Mouse (Mus musculus) forebrain, postnatal 0 days (tissue): ENCODE measurements at regions not wholly inside any gene's neighbourhood (a gene's known extent, or its start where the extent isn't known, plus 50 kb on each side); places are given as distances from the start of the nearest gene placed in this dataset.

ENCODE experiments used
- ATAC-seq: fragments of 200-750 bp; cut with Nextera tagmentation; 2 replicates; pipeline ENCODE4 v1.8.0; 2017; ENCODE audit warnings: mild to moderate bottlenecking, moderate library complexity
- DNase-seq: peaks from one replicate; pipeline ENCODE4 v3.0.0-alpha.2; 2015
- H3K27ac ChIP-seq: fragments of 300-500 bp; sonication (generic); 2 replicates; pipeline ENCODE4 v1.5.1; 2014; ENCODE audit warnings: low read depth, mild to moderate bottlenecking, antibody characterized with exemption, low read length, moderate library complexity, mixed read lengths
- H3K27me3 ChIP-seq: fragments of 300-500 bp; sonication (generic); 2 replicates; pipeline ENCODE4 v1.6.1; 2014; ENCODE audit warnings: mild to moderate bottlenecking, low read length, mixed read lengths; ENCODE audit not compliant: insufficient read depth
- H3K36me3 ChIP-seq: fragments of 300-500 bp; sonication (generic); 2 replicates; pipeline ENCODE4 v1.6.1; 2014; ENCODE audit warnings: mild to moderate bottlenecking, moderate library complexity; ENCODE audit not compliant: insufficient read depth
- H3K4me1 ChIP-seq: fragments of 300-500 bp; sonication (generic); 2 replicates; pipeline ENCODE4 v1.6.1; 2014; ENCODE audit warnings: antibody characterized with exemption; ENCODE audit not compliant: insufficient read depth
- H3K4me2 ChIP-seq: fragments of 300-500 bp; sonication (generic); 2 replicates; pipeline ENCODE4 v1.6.1; 2014; ENCODE audit warnings: low read depth, mild to moderate bottlenecking, moderate library complexity
- H3K4me3 ChIP-seq: fragments of 300-500 bp; sonication (generic); 2 replicates; pipeline ENCODE4 v1.5.1; 2014; ENCODE audit warnings: low read depth, low read length, mixed read lengths
- H3K9ac ChIP-seq: fragments of 300-500 bp; sonication (generic); 2 replicates; pipeline ENCODE4 v1.6.1; 2014; ENCODE audit warnings: mild to moderate bottlenecking
- H3K9me3 ChIP-seq: fragments of 300-500 bp; sonication (generic); 2 replicates; pipeline ENCODE4 v1.6.1; 2016; ENCODE audit warnings: low read length
- CTCF ChIP-seq: sonication (generic); IDR thresholded peaks from 2 replicates; pipeline ENCODE4 v1.5.1; 2016; ENCODE audit warnings: antibody characterized with exemption, control low read depth, low read depth
- WGBS: fragments of 180-500 bp; shearing (Covaris S2); extraction: QIAGEN DNeasy Blood & Tissue Kit; methylation state at CpG from one replicate; pipeline ENCODE4 v1.1.7; 2014; 5-methylcytosine and 5-hydroxymethylcytosine counted together

- Histone ChIP-seq H3K4me2 (no peak overlapping the region), H3K27ac (no peak overlapping the region), H3K4me3 (no peak overlapping the region), H3K4me1 (no peaks in the 10 kb centered on the region), H3K9ac (no peak overlapping the region), H3K27me3 (no peaks in the 10 kb centered on the region), H3K36me3 (no peaks in the 10 kb centered on the region), H3K9me3 (no peaks in the 10 kb centered on the region)
- no peak for DNase-seq
- WGBS, result 78% methylated on average over 1 of the region's 1 CpGs
- no peak for ATAC-seq
- no peak for TF ChIP-seq CTCF
Observed at GRCm38 (mm10) chr9:23116311-23116710, 106.6 kb upstream of the Bmper start.

GRCm38 (mm10) chr9:23119811-23120210, 103.1 kb upstream of the Bmper start:
- no peak for TF ChIP-seq CTCF
- H3K27ac ChIP-seq, result no peak overlapping the region
- 83% methylated on average over 4 of the region's 4 CpGs for WGBS
- DNase-seq, result no peak
- H3K9ac ChIP-seq, result no peak overlapping the region
- no peak overlapping the region for H3K4me2 ChIP-seq
- H3K27me3 ChIP-seq, result no peaks in the 10 kb centered on the region
- ATAC-seq, result no peak
- H3K4me3 ChIP-seq, result no peak overlapping the region
- H3K36me3 ChIP-seq, result no peaks in the 10 kb centered on the region
- no peaks in the 10 kb centered on the region for H3K9me3 ChIP-seq
- H3K4me1 ChIP-seq, result no peaks in the 10 kb centered on the region

GRCm38 (mm10) chr9:23120814-23121213, 102.1 kb upstream of the Bmper start:
- Histone ChIP-seq H3K27ac (no peak overlapping the region), H3K27me3 (no peaks in the 10 kb centered on the region), H3K4me1 (0 out of 2 replicates have a peak, but pooled peaks cover 1% of the 10 kb centered on the region), H3K4me2 (no peak overlapping the region), H3K4me3 (no peak overlapping the region), H3K9ac (no peak overlapping the region), H3K36me3 (no peaks in the 10 kb centered on the region), H3K9me3 (no peaks in the 10 kb centered on the region)
- no peak for TF ChIP-seq CTCF
- ATAC-seq (no peak), DNase-seq (no peak)
- WGBS, result 96% methylated on average over 2 of the region's 2 CpGs

GRCm38 (mm10) chr9:23122524-23122923, 100.4 kb upstream of the Bmper start:
- no peak for ATAC-seq
- 80% methylated on average over 5 of the region's 5 CpGs for WGBS

GRCm38 (mm10) chr9:23123452-23123851, 99.4 kb upstream of the Bmper start:
- H3K36me3 ChIP-seq, result no peaks in the 10 kb centered on the region
- no peaks in the 10 kb centered on the region for H3K9me3 ChIP-seq
- WGBS, result 96% methylated on average over 3 of the region's 3 CpGs
- no peak for ATAC-seq
- no peak for DNase-seq
- TF ChIP-seq CTCF, result no peak
- peaks cover 20% of the 10 kb centered on the region; the same call in 1 of the 2 replicates for H3K4me1 ChIP-seq
- H3K27me3 ChIP-seq, result no peaks in the 10 kb centered on the region
- H3K9ac ChIP-seq, result no peak overlapping the region
- no peak overlapping the region for H3K27ac ChIP-seq
- H3K4me2 ChIP-seq, result no peak overlapping the region
- no peak overlapping the region for H3K4me3 ChIP-seq

More at GRCm38 (mm10) chr9:23122524-23122923, 100.4 kb upstream of the Bmper start:
- Histone ChIP-seq H3K9me3 (no peaks in the 10 kb centered on the region), H3K9ac (no peak overlapping the region), H3K4me2 (no peak overlapping the region), H3K27ac (no peak overlapping the region), H3K4me3 (no peak overlapping the region), H3K36me3 (no peaks in the 10 kb centered on the region), H3K27me3 (no peaks in the 10 kb centered on the region), H3K4me1 (peaks cover 14% of the 10 kb centered on the region; the same call in 1 of the 2 replicates)
- no peak for DNase-seq
- TF ChIP-seq CTCF, result no peak

- DNase-seq (peak; percentile 12), ATAC-seq (no peak)
- peaks cover 20% of the 10 kb centered on the region; the same call in 1 of the 2 replicates for H3K4me1 ChIP-seq
- no peaks in the 10 kb centered on the region for H3K27me3 ChIP-seq
- no peak overlapping the region for H3K27ac ChIP-seq
- H3K4me3 ChIP-seq, result no peak overlapping the region
- H3K36me3 ChIP-seq, result no peaks in the 10 kb centered on the region
- no peak overlapping the region for H3K4me2 ChIP-seq
- no peak for TF ChIP-seq CTCF
- no peaks in the 10 kb centered on the region for H3K9me3 ChIP-seq
- WGBS, result 25% methylated on average over 10 of the region's 10 CpGs
- no peak overlapping the region for H3K9ac ChIP-seq
Observed at GRCm38 (mm10) chr9:23125761-23126704, 96.8 kb upstream of the Bmper start.

GRCm38 (mm10) chr9:23127338-23128017, 95.4 kb upstream of the Bmper start:
- TF ChIP-seq CTCF, result no peak
- DNase-seq, result peak; percentile 78
- H3K4me2 ChIP-seq, result no peak overlapping the region
- no peaks in the 10 kb centered on the region for H3K36me3 ChIP-seq
- H3K4me1 ChIP-seq, result peaks cover 20% of the 10 kb centered on the region; the same call in 1 of the 2 replicates
- H3K9ac ChIP-seq, result no peak overlapping the region
- no peak overlapping the region for H3K4me3 ChIP-seq
- WGBS, result 30% methylated on average over 9 of the region's 9 CpGs
- no peaks in the 10 kb centered on the region for H3K9me3 ChIP-seq
- H3K27me3 ChIP-seq, result no peaks in the 10 kb centered on the region
- ATAC-seq, result peak; percentile 96
- H3K27ac ChIP-seq, result peak overlapping the region; percentile 67
